Mouse (Mus musculus): ENCODE measurements around the gene Ywhaq. TPM values are rescaled to one million over a fixed set of nuclear protein-coding genes. Genes with fewer than 3 reads are reported as not detected.

The Ywhaq gene
- total RNA-seq, 2 experiments from 2014 or later = 146 to 156 TPM

- no peak for DNase-seq (ENCODE audit: low spot score in 2 of 2)
Measured at GRCm38 (mm10) chr12:21340674-21341073, 76.8 kb downstream of the Ywhaq start.

Other genes with a start within 250 kb of the Ywhaq start
- 10 to 100 TPM; 38.9 to 43.3 TPM for gene Cpsf3, start 132.2 kb downstream of the Ywhaq start, total RNA-seq (2021)
- 10 to 100 TPM; 37.0 to 37.3 TPM for gene Itgb1bp1, start 131.4 kb downstream of the Ywhaq start, total RNA-seq (2021)
- 10 to 100 TPM; 14.6 to 17.2 TPM for gene Iah1, start 101.2 kb downstream of the Ywhaq start, total RNA-seq (2021)
- 10 to 100 TPM; 38.3 to 40.5 TPM for gene Adam17, start 44.0 kb downstream of the Ywhaq start, total RNA-seq (2021)

Measured in gastrocnemius, postnatal 4 days (tissue).